Mouse (Mus musculus) testis, postnatal 14 days (tissue): Measurements from ENCODE around the gene Gm49337.
"Not testable (repeated sequence)": the region's sequence is repeated elsewhere in the genome, so short reads cannot be mapped to it uniquely, and the experiment has no call there.

ENCODE experiments used
- DNase-seq: peaks from one replicate; pipeline ENCODE4 v3.0.0; 2021; ENCODE audit warnings: low spot score

Gene Gm49337

DNA sequence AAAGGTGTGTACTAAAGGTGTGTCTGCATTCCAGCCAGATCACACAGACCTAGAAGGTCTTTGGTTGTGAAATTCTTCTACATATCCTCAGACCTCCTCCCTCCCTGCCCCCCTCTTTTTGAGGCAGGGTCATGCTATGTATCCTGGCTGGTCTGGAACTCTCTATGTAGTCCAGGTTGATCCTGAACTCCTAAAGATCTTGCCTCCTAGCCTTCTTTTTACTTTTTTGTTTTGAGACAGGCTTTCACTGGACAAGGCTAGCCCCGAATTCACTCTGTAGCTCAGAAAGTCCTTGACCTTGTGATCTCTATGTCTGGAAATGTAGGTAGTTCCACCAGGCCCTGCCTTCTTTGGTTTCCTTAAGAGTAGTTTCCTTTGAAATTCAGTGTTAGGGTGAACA, 35.7 kb downstream of the Gm49337 start:
- no peak for DNase-seq

- no peak for DNase-seq
Observed at GRCm38 (mm10) chr4:116215895-116216605, 42.9 kb downstream of the Gm49337 start.

DNA sequence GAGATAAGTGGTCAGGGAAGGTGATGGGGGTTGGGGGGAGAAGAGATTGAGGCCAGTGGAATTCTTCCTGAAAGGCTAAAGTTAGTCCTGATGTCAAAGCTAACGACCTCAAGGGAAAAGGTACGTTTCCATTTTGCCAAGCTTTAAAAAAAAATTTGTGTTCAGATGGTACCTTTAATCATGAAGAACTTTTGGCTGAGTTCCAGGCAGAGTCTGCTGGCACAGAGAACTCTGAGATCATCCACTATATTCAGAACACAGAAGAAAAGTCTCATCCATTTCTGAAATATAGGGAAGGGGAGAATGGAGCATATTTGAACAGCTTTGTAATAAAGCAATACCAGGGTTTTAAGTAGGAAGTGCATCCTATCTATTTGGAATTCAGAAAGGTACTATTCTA, 43.9 kb downstream of the Gm49337 start:
- DNase-seq = no peak

DNA sequence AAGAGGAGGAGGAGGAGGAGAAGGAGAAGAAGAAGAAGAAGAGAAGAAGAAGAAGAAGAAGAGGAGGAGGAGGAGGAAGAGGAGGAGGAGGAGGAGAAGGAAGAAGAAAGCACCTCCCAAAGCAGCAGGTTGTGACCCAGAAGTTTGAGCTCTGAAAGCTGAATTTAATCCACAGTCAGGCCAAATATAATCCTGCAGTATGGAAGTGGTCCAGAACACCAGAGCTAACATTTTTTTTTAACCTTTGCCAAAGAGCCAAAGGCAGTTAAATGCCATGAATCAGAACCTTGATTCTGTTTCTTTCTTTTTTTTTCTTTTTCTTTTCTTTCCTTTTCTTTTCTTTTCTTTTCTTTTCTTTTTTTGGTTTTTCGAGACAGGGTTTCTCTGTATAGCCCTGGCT, 44.5 kb downstream of the Gm49337 start:
- DNase-seq = not testable (repeated sequence)

DNA sequence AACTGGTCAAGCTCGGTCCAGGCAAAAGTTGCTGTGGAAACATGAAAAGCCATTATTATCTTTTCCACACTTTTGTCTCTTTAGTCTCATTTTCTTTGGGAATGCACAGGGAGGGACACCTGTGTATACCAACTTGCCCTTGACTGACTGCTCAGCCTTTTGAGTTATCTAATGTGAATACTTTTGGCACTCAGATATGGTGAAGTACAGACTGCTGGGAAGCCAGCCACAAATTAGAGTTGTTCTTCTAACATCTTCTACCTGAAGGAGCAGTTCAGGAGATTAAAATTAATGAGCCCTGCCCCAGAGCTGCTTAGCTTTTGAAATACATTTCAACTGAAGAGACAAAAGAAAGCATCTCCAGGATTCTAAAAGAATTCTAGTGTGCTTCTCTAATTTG, 45.9 kb downstream of the Gm49337 start:
- DNase-seq = no peak

GRCm38 (mm10) chr4:116220071-116220650, 47.0 kb downstream of the Gm49337 start:
- no peak for DNase-seq

- DNase-seq = no peak
Observed at GRCm38 (mm10) chr4:116220780-116221139, 47.6 kb downstream of the Gm49337 start.

DNA sequence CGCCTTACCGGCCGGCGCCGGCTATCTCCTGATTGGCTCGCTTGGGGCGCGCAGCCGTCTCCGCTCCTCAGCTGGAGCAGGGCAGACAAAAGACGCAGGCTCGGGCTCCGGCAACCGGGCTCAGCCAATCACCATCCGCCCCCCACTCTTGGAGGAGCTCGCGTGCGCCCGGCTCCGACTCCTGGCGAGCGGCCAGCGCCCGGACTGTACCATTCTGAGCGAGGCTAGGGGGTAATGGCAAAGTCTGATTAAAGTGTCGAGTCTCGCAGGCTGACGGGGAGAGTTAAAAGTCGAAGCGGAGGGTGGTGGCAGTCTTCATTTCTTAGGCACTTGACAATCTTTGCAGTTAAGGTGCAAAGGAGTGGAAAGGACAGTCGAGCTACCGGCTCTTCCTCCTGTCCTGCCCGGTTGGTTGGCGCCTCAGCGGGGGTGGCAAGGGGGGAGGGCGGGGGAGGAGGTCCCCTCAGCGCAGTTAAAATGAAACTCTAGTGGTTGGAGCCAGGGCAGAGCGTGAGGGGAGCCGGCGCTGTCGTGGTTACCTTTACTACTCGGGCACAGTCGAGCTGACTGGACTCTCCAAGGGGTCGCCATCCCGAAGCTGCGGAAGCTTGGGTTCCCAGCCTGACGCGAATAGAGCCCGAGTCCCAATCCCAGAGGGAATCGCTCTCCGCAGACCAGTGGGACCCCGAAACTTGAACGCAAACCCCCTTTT, 48.1 kb downstream of the Gm49337 start, which contains the start of gene Pik3r3:
Pik3r3 (plus strand) TSS at position 479 of the 712 bp plus-strand sequence.
- DNase-seq = peak; percentile 99

DNA sequence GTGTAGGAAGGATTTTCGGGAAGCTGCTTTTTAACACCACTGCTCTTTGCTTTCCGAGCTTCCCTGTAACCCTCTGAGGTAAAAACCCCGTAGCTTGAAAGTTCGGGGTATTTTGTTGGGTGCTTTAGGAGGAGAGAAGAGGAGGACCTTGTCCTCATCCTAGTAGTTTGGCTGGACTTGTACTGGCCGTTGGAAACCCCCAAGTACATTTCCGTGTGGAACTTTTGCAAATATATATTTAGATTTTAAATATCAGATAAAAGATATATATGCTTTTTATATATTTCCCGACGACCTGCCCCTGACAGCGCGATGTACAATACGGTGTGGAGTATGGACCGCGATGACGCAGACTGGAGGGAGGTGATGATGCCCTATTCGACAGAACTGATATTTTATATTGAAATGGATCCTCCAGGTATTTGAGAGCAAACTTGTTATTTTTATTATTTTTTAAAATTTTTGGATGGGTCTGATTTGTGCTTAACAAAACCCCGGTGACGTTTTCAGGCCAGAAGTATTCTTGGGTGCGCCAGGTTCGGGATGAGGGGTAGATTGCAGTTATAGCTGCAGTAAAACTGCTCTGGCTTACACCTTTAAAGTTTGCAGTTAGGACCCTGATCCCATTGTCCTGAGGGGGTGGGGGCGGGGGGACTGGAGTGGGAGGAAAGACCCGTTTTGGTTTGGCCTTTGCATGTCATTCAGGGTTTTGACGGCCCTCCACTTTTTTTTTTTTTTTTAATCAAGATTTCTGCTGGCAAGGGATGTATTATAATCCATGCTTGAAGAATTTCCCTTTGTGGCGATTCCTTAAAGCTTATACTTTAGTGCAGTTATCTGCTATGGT, 49.0 kb downstream of the Gm49337 start:
- no peak for DNase-seq

GRCm38 (mm10) chr4:116222843-116223119, 49.6 kb downstream of the Gm49337 start:
- DNase-seq = no peak

DNA sequence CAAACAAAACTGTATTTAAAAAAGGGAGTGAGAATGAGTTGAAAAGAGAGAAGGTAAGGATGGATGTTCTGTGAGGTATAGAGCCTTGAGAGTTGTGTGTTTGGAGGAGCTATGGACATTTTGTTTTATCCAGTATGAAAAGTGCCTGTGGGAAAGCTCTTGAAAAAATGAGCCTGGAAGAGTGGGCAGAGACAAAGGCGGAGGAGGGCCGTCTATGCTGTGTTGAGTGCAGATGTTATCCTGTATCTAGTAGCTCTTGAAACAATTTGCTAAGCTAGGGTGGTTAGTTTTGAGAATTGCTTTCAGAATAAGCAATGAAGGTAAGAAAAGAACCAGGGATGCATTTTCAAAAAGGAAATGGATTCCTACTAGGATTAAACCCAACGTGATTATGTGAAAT, 70.2 kb downstream of the Gm49337 start:
- DNase-seq = no peak

- no peak for DNase-seq
Observed at GRCm38 (mm10) chr4:116244240-116244639, 71.1 kb downstream of the Gm49337 start.

DNA sequence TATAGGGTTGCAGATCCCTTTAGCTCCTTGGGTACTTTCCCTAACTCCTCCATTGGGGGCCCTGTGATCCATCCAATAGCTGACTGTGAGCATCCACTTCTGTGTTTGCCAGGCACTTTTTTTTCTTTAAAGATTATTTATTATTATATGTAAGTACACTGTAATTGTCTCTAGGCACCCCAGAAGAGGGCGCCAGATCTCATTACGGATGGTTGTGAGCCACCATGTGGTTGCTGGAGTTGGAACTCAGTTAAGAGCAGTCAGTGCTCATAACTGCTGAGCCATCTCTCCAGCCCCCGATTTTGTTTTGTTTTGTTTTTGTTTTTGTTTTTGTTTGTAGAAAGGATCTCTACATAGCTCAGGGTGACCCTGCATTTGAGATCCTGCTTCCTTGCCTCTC, 72.7 kb downstream of the Gm49337 start:
- not testable (repeated sequence) for DNase-seq

GRCm38 (mm10) chr4:116249986-116250385, 76.8 kb downstream of the Gm49337 start:
- no peak for DNase-seq

DNA sequence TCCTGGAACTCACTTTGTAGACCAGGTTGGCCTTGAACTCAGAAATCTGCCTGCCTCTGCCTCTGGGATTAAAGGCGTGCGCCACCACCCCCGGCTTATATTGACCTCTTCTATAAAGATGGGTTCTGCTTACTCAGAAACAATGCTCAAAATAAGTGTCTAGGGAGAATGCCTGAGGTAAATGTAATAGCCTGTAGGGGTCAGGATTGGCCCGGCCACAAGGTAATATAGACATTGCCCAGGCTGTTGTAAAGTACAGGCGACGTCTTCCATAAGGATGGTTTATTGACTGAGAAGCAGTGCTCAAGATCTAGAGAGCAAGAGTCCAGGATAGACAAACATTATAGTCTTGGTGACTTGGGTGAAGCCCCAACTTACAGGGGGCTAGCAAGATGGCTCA, 95.0 kb downstream of the Gm49337 start:
- no peak for DNase-seq

GRCm38 (mm10) chr4:116282211-116282610, 109.0 kb downstream of the Gm49337 start:
- DNase-seq = no peak

DNA sequence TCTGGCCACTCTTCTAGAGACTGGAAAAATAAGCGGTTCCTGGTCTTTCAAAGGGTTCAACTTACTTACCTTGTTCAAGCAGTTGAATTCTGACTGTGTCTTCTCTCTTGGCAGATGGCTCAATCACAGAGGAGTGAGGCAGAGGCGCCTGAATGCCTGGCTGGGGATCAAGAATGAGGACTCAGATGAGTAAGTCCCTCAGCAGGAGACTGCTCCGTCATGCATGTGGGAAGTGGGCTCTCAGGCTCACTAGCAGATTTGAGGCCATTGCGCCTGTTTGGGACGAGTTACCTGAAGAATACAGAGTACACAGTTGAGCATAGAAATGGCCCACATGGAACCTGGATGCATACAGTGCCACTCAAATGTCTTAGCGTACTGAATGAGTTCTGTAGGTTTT, 118.4 kb downstream of the Gm49337 start:
- DNase-seq = no peak

DNA sequence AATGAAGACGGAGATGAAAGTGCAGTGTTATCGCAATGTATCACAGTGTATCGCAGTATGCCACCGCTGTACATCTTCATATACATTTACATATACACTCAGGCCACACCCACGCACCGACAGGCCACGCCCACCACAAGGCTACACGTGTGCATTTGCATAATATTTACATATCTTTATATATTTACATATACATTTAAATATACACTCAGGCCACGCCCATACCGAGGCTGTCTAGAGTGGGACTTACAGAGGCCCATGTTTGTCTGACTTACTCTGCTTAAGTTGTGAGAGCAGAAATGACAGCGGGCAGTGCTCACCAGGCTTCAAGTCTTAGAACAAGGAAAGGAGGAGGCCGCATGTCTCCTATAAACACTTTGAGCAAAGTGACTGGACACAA, 120.1 kb downstream of the Gm49337 start:
- no peak for DNase-seq

DNA sequence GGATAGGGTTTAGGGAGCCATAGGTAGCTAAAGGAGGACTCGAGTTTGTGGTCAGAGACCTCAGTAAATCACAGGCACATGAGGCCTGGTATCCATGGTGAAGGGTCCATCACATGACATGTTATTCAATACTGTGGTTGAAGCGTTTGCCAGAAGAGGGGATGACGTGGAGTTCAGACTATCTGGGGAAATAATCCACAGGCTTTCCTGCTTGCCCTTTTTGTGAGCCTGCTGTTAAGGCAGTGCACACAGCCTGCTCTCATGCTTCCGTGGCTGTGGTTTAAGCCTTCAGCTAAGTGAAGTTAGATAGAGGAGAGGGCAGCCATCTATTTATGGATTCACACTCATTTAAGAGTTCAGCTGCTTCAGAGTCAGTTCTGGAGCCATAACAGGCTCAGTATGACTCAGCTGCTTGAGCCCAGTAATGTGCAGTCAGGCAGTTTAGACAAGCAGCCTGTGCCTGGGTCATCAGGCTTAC, 127.7 kb downstream of the Gm49337 start:
- no peak for DNase-seq

- DNase-seq = no peak
Observed at GRCm38 (mm10) chr4:116304551-116304950, 131.4 kb downstream of the Gm49337 start.

DNA sequence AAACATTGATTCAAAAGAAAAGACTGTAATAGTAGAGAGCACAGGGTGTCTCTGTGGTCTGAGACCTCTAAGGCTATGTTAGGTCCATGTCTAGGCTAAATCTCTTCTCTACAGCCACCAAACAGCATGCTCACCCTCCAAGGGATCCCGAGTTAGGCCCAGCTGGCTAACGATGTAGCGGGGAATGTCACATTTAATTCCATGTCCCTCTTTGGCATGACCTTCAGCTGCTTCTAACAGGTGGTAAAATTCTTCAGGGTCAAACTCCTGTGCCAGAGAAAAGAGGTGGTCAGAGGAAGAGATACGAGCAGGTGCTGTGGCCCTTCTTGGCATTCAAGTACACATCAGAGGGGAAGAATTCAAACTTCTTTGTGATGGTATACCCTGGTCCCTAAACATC, 144.4 kb downstream of the Gm49337 start:
- DNase-seq = no peak

GRCm38 (mm10) chr4:116322127-116322526, 148.9 kb downstream of the Gm49337 start:
- no peak for DNase-seq

DNA sequence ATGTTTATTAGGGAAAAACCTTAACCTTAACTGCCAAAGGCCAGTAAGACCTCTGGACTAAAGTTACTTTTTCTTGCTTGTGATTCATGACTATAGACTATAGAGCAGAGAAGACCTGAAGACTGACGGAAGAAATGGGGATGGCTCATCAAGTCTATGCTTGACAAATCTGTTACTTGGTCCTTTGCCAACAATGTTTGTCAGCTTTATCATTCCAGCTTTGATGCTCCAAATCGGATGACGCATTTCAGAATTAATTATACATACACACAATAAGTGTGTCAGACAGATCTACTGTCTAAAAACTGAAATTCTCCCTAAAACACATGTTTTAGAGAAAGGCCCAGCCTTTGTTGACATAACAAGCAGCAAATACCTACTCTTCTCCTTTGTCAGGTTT, 156.1 kb downstream of the Gm49337 start:
- no peak for DNase-seq
